Mouse (Mus musculus): Measurements from ENCODE around the gene Cbx6. TPM values are rescaled to one million over a fixed set of nuclear protein-coding genes. Genes with fewer than 3 reads are reported as not detected.

Cbx6 gene
- polyA plus RNA-seq, 3 experiments from 2014 or later: 10.5 to 13.1 (median 10.9) TPM

DNA sequence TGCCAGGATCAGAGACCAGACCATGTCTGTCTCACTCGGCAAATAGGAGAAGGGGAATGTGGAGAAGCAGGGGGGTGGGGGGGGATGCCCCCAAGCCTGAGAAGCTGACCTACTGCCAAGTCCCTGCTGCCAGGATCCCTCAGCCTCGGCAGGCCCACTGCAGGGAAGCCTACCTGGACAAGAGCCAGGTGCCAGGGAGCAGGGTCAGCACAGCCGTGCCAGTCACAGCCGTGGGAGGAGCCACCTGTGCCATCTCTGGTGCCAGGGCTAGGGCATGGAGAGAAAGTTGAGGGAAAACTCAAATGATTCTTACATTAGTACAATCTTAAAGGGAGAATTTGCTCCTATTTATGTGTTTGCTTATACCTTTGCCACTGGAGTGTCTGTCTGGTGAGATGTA is 32.2 kb downstream of the Cbx6 start:
- no peak for ATAC-seq

- ATAC-seq: no peak
Observed at GRCm38 (mm10) chr15:79801646-79802045, 32.8 kb downstream of the Cbx6 start.

DNA sequence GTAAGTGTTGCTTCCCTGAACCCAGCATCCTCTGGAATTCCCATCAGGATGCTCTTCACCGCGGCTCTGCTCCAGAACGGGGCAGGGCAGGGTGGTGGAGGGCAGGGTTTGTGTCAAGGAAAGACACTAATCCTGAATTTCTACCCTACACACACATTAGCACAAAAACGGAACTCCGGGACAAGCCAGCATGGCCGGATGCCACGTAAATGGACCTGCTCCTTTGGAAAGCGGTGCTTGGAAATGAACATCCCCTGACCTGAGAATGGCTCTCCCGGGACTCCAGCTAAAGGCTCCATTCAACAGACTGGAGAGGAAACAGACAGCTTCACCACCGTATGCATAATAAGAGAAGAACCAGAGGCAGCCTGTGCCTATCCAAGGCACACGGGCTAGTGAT is 33.8 kb downstream of the Cbx6 start:
- no peak for ATAC-seq

GRCm38 (mm10) chr15:79798591-79798990 is 35.9 kb downstream of the Cbx6 start:
- no peak for ATAC-seq

- no peak for ATAC-seq
Observed at GRCm38 (mm10) chr15:79797680-79798079, 36.8 kb downstream of the Cbx6 start.

GRCm38 (mm10) chr15:79797096-79797495 is 37.4 kb downstream of the Cbx6 start:
- ATAC-seq: no peak

DNA sequence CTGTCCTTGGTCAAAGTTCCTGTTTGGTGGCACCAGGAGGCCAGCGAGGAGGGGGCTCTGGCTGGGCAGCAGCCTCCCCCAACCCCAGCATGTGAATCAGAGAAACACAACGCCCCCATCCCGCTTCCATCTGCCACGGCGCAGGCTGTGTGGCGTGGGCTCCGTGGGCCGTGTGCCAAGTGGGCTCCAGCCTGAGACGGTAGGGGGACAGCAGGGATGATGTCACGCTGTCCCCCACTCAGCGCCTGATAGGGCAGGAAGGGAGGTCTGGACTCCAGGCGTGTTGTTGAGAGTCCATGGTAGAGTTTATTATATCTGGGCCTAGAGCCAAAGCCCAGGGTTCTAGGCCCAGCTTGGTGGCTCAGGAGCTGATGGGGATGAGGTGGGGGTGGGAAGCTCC is 38.2 kb downstream of the Cbx6 start:
- ATAC-seq: no peak

DNA sequence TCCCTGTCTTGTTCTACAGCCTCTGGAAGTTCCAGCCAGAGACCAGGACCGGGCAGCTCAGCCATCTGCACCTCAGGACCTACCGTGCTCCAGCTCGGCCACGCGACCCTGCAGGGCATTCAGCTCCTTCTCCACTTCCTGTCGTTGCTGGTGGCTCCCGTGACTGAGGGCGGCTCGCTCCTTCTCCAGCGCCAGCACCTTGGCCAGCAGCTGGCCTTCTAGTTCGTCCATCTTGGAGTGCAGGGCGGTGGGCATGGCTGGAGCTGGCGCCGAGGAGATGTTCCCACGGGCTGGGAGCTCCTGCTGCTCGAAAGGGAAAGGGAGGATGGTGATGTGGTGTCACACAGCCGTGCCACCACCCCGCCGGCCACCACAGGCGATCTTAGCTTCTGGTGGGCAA is 40.3 kb downstream of the Cbx6 start:
- no peak for ATAC-seq

GRCm38 (mm10) chr15:79793076-79793475 is 41.4 kb downstream of the Cbx6 start:
- ATAC-seq: no peak

GRCm38 (mm10) chr15:79792455-79792854 is 42.0 kb downstream of the Cbx6 start:
- no peak for ATAC-seq

DNA sequence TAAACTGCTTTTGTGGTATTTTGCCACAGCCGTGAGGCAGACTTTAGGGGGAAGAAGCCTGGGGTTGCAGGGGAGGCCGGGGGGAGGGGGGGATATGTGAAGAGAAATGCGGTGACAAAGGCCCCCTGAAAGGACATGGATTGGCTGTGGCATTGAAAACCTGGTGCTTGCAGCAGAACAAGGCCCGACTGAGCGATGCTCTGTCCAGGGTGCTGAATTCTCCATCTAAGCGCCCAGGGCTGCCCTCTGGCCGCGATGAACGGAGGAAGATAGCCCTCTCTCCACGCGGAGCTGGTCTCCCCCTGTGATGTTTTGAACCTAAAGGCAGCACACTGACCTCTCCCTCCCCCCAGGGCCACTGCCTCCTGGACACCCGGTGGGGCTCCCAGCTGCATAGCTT is 43.0 kb downstream of the Cbx6 start:
- ATAC-seq: no peak

- ATAC-seq: no peak
Observed at GRCm38 (mm10) chr15:79790905-79791304, 43.6 kb downstream of the Cbx6 start.

- ATAC-seq: no peak
Observed at GRCm38 (mm10) chr15:79790111-79790510, 44.4 kb downstream of the Cbx6 start.

DNA sequence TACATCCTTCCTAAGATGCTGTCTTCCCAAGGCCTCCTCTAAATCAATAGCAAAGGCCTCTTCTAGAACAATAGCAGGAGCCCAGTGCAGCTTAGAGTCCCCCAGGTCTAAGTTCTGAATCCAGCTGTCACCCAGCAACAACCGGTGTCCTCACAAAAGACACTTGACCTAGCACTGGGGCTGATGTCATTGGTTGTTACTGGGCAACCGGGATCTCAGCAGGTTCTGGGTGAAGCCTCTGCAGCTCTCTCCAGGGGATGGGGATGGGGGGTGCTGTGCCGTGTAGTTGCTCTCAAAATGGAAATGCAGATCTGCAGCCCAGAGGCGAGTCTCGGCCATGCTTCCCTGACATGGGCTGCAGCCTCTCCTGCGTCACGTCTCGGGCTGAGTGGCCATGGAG is 46.7 kb downstream of the Cbx6 start:
- ATAC-seq: no peak

GRCm38 (mm10) chr15:79785056-79785455 is 49.4 kb downstream of the Cbx6 start:
- no peak for ATAC-seq

DNA sequence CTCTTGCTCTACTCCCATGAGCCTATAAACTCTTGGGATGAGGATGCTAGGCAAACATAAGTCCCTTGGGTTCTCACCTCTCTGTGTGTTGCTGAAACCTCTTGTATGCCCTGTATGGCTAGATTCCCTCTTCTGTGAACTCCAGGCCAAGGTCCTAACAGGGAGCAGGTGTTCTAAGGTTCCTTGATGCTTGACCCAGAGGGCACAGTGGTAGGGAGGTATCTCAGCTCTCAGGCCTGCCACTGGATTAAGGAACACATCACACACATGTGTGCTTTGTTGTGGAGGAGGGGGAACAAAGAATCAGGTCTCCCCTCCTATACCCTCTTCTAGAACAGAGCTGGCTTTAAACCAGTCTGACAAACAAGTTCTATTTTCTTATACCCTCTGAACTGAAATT is 56.7 kb downstream of the Cbx6 start, which contains the start of gene Dnal4:
Gene Dnal4, minus strand, starts transcription at position 101 of the 400 bp plus-strand sequence.
- no peak for ATAC-seq

DNA sequence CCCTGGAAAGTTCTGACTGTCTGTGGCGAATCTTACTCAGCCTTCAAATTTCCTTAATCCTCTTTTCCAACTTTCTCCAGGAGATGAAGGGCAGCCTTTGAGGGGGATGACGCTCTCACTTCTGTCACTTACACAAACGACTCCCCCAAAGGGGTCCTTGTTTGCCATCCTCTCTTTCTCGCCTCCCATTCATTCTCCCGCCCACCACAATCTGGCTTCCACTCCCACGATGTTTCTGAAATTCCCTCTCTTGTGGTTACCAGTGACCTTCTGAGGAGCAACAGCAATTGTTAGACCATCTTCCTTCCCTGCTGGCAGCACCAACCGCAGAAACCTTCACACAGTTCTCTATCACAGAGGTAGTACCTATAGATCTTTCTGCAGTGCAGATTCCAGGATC is 58.8 kb downstream of the Cbx6 start:
- no peak for ATAC-seq

- ATAC-seq: peak; percentile 100
Observed at GRCm38 (mm10) chr15:79774117-79775027, 60.1 kb downstream of the Cbx6 start.

Other genes starting within 250 kb of the Cbx6 start
- gene Dmc1, start 229.6 kb downstream of the Cbx6 start, polyA plus RNA-seq (2017; shearing (Covaris generic)): not detected
- gene Fam227a, start 175.7 kb downstream of the Cbx6 start, polyA plus RNA-seq (2017; shearing (Covaris generic)): under 1 TPM in 2 of 3 experiments, not detected in 1; 0.26 to 0.75 TPM
- gene Cby1, start 175.5 kb downstream of the Cbx6 start, polyA plus RNA-seq (2017; shearing (Covaris generic)): 10 to 100 TPM; 15.7 to 18.3 (median 16.8) TPM
- 100 to 1,000 TPM; 185 to 255 (median 187) TPM for gene Tomm22, start 163.8 kb downstream of the Cbx6 start, polyA plus RNA-seq (2017; shearing (Covaris generic))
- 1 to 10 TPM; 3.3 to 4.6 (median 4.1) TPM for gene Josd1, start 146.8 kb downstream of the Cbx6 start, polyA plus RNA-seq (2017; shearing (Covaris generic))
- 10 to 100 TPM; 18.7 to 22.5 (median 21.5) TPM for gene Gtpbp1, start 143.8 kb downstream of the Cbx6 start, polyA plus RNA-seq (2017; shearing (Covaris generic))
- 10 to 100 TPM; 10.5 to 15.4 (median 12.4) TPM for gene Sun2, start 92.2 kb downstream of the Cbx6 start, polyA plus RNA-seq (2017; shearing (Covaris generic))
- 1 to 10 TPM; 6.5 to 9.4 (median 8.6) TPM for gene Dnal4, start 56.8 kb downstream of the Cbx6 start, polyA plus RNA-seq (2017; shearing (Covaris generic))
- 1 to 10 TPM in 1 of 3 experiments, under 1 TPM in 1, not detected in 1; 0.15 to 1.1 TPM for gene Nptxr, start 29.9 kb downstream of the Cbx6 start, polyA plus RNA-seq (2017; shearing (Covaris generic))
- gene Npcd, start 451 bp downstream of the Cbx6 start, polyA plus RNA-seq (2017; shearing (Covaris generic)): not detected
- 100 to 1,000 TPM; 509 to 683 (median 543) TPM for gene Apobec3, start 57.0 kb upstream of the Cbx6 start, polyA plus RNA-seq (2017; shearing (Covaris generic))
- gene Cbx7, start 136.4 kb upstream of the Cbx6 start, polyA plus RNA-seq (2017; shearing (Covaris generic)): 10 to 100 TPM; 13.3 to 48.6 (median 38.5) TPM
- 1 to 10 TPM; 1.4 to 2.1 (median 2.1) TPM for gene Pdgfb, start 180.3 kb upstream of the Cbx6 start, polyA plus RNA-seq (2017; shearing (Covaris generic))

Measured in inflammation-experienced regulatory T-cells, adult 6 months (primary cell).